Mouse (Mus musculus): Measurements from ENCODE around the gene Gm28043.
"Not testable (repeated sequence)": the region's sequence is repeated elsewhere in the genome, so short reads cannot be mapped to it uniquely, and the experiment has no call there.

Gene Gm28043

GRCm38 (mm10) chr17:29711076-29711744 is 96.5 kb downstream of the Gm28043 start:
- in situ Hi-C loops (cut with MboI, MseI), result no loop called here

- in situ Hi-C loops (cut with MboI, MseI), result no loop called here
Observed at GRCm38 (mm10) chr17:29711745-29712431, 97.2 kb downstream of the Gm28043 start.

- in situ Hi-C loops (cut with MboI, MseI), result no loop called here
Observed at GRCm38 (mm10) chr17:29712565-29712964, 97.9 kb downstream of the Gm28043 start.

- in situ Hi-C loops (cut with MboI, MseI), result not testable (repeated sequence)
Observed at GRCm38 (mm10) chr17:29713734-29714133, 99.1 kb downstream of the Gm28043 start.

- in situ Hi-C loops (cut with MboI, MseI), result no loop called here
Observed at GRCm38 (mm10) chr17:29716732-29717445, 102.2 kb downstream of the Gm28043 start, which contains the start of gene Ccdc167. Gene Ccdc167, minus strand, starts transcription at chr17:29717044.

GRCm38 (mm10) chr17:29718660-29719059 is 104.0 kb downstream of the Gm28043 start:
- in situ Hi-C loops (cut with MboI, MseI), result no loop called here

GRCm38 (mm10) chr17:29719628-29720575 is 105.2 kb downstream of the Gm28043 start:
- in situ Hi-C loops (cut with MboI, MseI), result no loop called here

- in situ Hi-C loops (cut with MboI, MseI), result no loop called here
Observed at GRCm38 (mm10) chr17:29720755-29721365, 106.2 kb downstream of the Gm28043 start.

- in situ Hi-C loops (cut with MboI, MseI), result no loop called here
Observed at GRCm38 (mm10) chr17:29724610-29725009, 109.9 kb downstream of the Gm28043 start.

- in situ Hi-C loops (cut with MboI, MseI), result no loop called here
Observed at GRCm38 (mm10) chr17:29725027-29725620, 110.4 kb downstream of the Gm28043 start.

GRCm38 (mm10) chr17:29728082-29728481 is 113.4 kb downstream of the Gm28043 start:
- in situ Hi-C loops (cut with MboI, MseI), result no loop called here

- in situ Hi-C loops (cut with MboI, MseI), result no loop called here
Observed at GRCm38 (mm10) chr17:29730510-29731265, 116.0 kb downstream of the Gm28043 start.

- in situ Hi-C loops (cut with MboI, MseI), result no loop called here
Observed at GRCm38 (mm10) chr17:29731266-29731952, 116.7 kb downstream of the Gm28043 start.

- in situ Hi-C loops (cut with MboI, MseI), result no loop called here
Observed at GRCm38 (mm10) chr17:29731953-29732325, 117.3 kb downstream of the Gm28043 start.

- in situ Hi-C loops (cut with MboI, MseI), result no loop called here
Observed at GRCm38 (mm10) chr17:29732522-29732921, 117.8 kb downstream of the Gm28043 start.

GRCm38 (mm10) chr17:29736448-29737014 is 121.9 kb downstream of the Gm28043 start:
- in situ Hi-C loops (cut with MboI, MseI), result no loop called here

- in situ Hi-C loops (cut with MboI, MseI), result no loop called here
Observed at GRCm38 (mm10) chr17:29737849-29738804, 123.5 kb downstream of the Gm28043 start.

GRCm38 (mm10) chr17:29747466-29747865 is 132.8 kb downstream of the Gm28043 start:
- in situ Hi-C loops (cut with MboI, MseI), result no loop called here

All from T-helper 2 cell (primary cell).